Mouse (Mus musculus): ENCODE data around the gene Hmcn2. TPM values are rescaled to one million over a fixed set of nuclear protein-coding genes. Genes with fewer than 3 reads are reported as not detected.

The Hmcn2 gene
- total RNA-seq, 2 experiments from 2014 or later = 30.5 to 31.5 TPM

GRCm38 (mm10) chr2:31304191-31304590 is 10.0 kb upstream of the Hmcn2 start:
- intact Hi-C loops (cut with DNase I) = loop anchor here (5.0 kb wide), 1 partner anchor 78 kb away; no protein-coding TSS in a partner anchor
- no peak for DNase-seq

- intact Hi-C loops (cut with DNase I) = loop anchor here (5.0 kb wide), 1 partner anchor 77 kb away; no protein-coding TSS in a partner anchor
- no peak for DNase-seq
Observed at GRCm38 (mm10) chr2:31304801-31305665, 9.2 kb upstream of the Hmcn2 start.

GRCm38 (mm10) chr2:31305684-31306083 is 8.5 kb upstream of the Hmcn2 start:
- intact Hi-C loops (cut with DNase I) = no loop called here

DNA sequence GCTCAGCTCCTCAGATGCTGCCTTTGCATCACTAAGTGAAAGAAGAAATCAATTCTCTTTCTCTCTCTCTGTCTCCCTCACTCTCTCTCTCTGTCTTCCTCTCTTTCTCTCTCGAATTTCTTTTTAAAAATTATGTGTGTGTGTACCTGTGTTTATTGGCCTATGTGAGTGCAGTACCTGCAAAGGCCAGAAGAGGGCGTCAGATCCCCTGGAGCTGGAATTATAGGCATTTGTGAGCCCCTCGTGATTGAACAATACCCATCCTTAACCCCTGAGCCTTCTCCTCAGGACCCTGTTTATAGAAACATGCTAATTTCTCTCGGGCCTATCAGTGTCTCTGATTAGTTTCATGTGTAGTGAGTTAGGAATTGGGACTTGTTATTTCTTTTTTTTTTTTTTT is 6.0 kb upstream of the Hmcn2 start:
- intact Hi-C loops (cut with DNase I) = no loop called here
- no peak for DNase-seq

More at GRCm38 (mm10) chr2:31305684-31306083, 8.5 kb upstream of the Hmcn2 start:
- DNase-seq = peak; percentile 36 to 54

GRCm38 (mm10) chr2:31309549-31309948 is 4.7 kb upstream of the Hmcn2 start:
- DNase-seq = no peak

DNA sequence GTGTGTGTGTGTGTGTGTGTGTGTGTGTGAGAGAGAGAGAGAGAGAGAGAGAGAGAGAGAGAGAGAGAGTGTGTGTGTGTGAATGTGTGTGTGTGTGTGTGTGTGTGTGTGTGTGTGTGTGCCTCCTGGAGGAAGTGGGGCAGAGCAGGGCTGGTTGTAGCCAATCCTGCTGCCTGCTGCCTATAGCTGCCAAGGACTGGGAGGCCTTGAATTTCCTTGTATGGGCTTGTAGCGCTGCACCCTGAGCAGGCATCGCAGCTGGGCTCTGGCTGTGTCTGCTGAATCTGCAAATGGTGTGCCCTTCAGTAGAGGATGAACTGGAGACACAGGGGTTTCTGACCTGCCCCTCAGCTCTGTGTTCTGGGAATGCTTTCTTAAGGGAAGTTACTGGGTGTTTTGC is 3.9 kb downstream of the Hmcn2 start:
- DNase-seq = no peak
- intact Hi-C loops (cut with DNase I) = no loop called here

More at GRCm38 (mm10) chr2:31309549-31309948, 4.7 kb upstream of the Hmcn2 start:
- intact Hi-C loops (cut with DNase I) = no loop called here

- DNase-seq = no peak
- intact Hi-C loops (cut with DNase I) = no loop called here
Observed at GRCm38 (mm10) chr2:31319200-31319599, 5.0 kb downstream of the Hmcn2 start.

- intact Hi-C loops (cut with DNase I) = no loop called here
- DNase-seq = no peak
Observed at GRCm38 (mm10) chr2:31327186-31327585, 13.0 kb downstream of the Hmcn2 start.

DNA sequence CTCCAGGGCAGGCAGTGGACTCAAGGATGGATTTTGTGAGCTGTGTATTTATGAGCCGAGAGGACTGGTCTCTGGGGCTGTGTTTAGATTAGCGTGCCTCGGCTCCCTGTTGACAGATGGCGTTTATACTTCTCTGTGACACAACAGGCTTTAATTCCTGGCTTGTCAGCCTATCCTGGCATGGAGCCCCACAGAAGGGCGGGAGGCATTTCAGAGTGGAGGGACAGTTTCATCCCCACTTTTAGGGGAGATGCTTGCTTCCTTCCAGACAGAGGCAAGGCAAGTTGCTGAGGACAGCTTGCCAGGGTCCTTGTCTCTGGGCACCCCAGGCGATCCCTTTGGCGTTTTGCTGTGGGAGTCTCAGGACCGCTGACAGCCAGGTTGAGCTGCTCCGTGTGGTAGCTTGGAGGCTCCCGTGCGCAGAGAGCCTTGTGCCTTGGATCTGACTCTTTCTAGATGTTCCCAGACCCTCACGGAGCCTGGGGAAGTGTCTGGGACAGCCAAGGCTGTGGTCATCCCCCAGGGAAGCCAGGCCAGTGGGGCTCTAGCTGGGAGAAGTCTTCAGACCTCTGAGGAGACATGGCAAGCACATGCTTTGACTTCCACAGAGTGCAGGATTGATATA is 23.6 kb downstream of the Hmcn2 start:
- DNase-seq = peak; percentile 58 to 60
- intact Hi-C loops (cut with DNase I) = no loop called here

DNA sequence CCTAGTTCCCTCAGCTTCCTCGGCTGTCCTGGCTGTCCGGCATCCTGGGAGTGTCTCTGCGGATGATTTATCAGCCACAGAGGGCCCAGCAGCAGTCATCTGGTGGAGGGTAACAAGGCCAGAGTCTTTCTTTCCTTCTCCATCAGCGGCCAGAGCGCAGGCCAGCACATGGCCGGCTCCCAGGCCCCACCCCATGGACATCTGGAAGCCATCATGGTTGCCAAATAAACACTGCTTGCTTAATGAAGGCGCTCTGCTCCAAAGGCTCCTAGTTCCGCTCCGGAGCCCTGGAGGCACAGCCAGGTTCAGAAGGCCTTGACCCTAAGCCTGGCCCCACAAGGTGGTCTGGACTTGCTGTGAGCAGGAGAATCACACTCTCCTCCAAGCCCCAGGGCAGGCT is 25.6 kb downstream of the Hmcn2 start:
- intact Hi-C loops (cut with DNase I) = no loop called here

DNA sequence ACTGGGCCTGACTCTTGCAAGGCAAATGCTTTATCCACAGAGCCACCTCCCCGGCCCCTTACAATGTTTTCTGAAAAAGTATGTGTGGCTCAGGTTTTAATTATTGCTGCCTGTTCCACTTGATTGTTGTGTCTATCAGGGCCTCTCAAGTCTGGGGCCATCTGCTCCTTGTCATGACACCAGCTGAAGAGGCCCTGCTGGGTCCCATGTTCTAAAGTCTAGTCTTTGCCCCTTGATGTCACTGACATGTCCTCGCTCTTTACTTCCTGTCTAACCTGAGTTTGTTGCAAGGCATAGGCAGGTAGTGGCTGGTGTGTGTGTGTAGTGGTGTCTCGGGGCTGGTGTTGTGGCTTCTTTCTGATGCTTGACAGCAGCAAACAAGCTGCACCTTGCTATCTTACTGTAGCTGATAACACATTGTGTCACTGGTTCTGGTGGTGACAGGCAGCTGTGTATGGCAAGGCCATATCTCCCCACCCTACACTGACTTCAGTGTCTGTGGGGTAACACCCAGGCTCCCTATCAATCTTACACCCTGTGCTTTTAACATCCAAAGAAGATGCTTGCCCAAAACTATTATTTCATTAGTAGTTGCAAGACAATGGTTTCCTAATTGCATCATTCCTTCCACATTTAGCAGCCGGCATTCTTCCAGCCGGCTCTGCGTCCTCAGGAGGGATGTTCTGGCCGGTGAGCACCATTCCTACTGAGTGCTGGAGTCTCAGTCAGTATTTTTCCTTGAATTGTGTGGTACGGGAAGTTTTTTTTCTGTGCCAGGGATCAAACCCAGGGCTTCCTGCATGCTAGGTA is 27.7 kb downstream of the Hmcn2 start:
- intact Hi-C loops (cut with DNase I) = no loop called here
- peak; percentile 40 to 58 for DNase-seq

More for the DNA sequence above, 25.6 kb downstream of the Hmcn2 start:
- DNase-seq = peak; percentile 78 to 80

- peak; percentile 68 to 77 for DNase-seq
Observed at GRCm38 (mm10) chr2:31346096-31346495, 31.9 kb downstream of the Hmcn2 start.

GRCm38 (mm10) chr2:31348373-31348772 is 34.2 kb downstream of the Hmcn2 start:
- DNase-seq = peak; percentile 66 to 73
- intact Hi-C loops (cut with DNase I) = no loop called here

More at GRCm38 (mm10) chr2:31346096-31346495, 31.9 kb downstream of the Hmcn2 start:
- intact Hi-C loops (cut with DNase I) = no loop called here

- intact Hi-C loops (cut with DNase I) = no loop called here
- no peak for DNase-seq
Observed at GRCm38 (mm10) chr2:31348850-31349249, 34.6 kb downstream of the Hmcn2 start.

GRCm38 (mm10) chr2:31356771-31357170 is 42.6 kb downstream of the Hmcn2 start:
- DNase-seq = no peak
- intact Hi-C loops (cut with DNase I) = no loop called here

DNA sequence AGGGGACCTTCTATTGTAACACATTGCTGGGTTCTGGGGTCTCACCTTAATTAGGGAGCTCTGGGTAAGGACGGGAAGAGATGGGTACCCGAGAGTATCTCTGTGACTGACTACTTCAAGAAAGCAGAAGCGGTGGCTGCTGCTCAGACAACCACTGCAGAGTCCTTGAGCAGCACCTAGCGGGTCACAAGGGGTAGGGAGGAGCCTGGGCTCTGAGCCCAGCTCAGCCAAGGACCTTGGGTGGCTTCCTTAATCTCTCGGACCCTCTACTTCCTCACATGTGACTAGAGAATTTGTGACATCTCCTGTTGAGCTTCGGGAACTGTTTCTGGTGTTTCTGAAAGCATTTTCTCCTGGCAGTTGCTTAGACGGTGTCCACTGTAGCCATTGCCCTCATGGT is 45.1 kb downstream of the Hmcn2 start:
- DNase-seq = no peak
- intact Hi-C loops (cut with DNase I) = no loop called here

DNA sequence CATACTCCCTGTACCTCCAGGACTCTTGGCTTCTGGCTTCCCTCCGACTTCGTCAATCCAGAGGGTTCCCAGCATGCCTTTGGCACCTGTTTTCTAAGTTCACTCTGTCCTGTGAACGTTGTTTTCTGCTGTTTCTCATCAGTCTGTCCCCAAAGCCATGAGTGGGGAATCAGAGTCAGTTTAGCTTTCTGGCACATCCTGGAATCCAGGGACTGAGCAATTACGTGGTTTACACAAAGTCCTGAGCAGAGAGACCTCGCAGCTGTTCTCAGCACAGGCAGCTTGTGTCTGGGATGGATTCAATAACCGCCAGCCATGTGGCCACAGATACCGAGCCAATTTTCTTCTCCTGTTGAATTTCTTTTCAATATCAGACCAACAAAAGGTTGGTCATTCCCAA is 53.0 kb downstream of the Hmcn2 start:
- DNase-seq = peak in 1 of 2 experiments; percentile 31
- intact Hi-C loops (cut with DNase I) = no loop called here

DNA sequence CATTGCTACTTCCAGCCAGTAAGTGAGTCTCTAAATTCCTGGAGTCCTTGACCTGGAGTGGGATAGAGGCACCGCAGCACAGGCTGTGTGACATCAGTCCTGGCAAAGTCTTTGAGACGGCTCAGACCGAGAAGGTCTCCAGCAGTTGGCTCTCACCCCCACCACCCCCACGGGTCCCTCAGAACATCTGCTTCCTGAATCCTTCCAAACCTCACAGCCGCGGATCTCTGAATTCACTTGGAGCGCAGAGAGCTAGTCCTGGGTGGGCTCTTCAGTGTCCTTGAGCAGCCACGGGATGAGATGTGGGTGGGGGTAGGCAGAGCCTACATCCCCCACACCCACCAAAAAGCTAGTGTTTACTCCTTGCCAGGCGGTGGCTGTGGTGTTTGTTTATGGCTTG is 57.2 kb downstream of the Hmcn2 start:
- intact Hi-C loops (cut with DNase I) = no loop called here
- DNase-seq = peak; percentile 60 to 61

- intact Hi-C loops (cut with DNase I) = no loop called here
- no peak for DNase-seq
Observed at GRCm38 (mm10) chr2:31372186-31372585, 58.0 kb downstream of the Hmcn2 start.

GRCm38 (mm10) chr2:31374415-31374814 is 60.2 kb downstream of the Hmcn2 start:
- intact Hi-C loops (cut with DNase I) = no loop called here
- DNase-seq = peak; percentile 65 to 70

- peak in 1 of 2 experiments; percentile 24 for DNase-seq
- intact Hi-C loops (cut with DNase I) = no loop called here
Observed at GRCm38 (mm10) chr2:31376057-31376456, 61.8 kb downstream of the Hmcn2 start.

Measured in heart, postnatal 14 days (tissue).